Mouse (Mus musculus) ovary, adult 18-20 months (tissue): ENCODE data around the gene Zdhhc14.

ENCODE experiments used
- DNase-seq: peaks from one replicate; pipeline ENCODE4 v3.0.0; 2022; ENCODE audit warnings: low spot score, mixed read lengths

Zdhhc14 gene

DNA sequence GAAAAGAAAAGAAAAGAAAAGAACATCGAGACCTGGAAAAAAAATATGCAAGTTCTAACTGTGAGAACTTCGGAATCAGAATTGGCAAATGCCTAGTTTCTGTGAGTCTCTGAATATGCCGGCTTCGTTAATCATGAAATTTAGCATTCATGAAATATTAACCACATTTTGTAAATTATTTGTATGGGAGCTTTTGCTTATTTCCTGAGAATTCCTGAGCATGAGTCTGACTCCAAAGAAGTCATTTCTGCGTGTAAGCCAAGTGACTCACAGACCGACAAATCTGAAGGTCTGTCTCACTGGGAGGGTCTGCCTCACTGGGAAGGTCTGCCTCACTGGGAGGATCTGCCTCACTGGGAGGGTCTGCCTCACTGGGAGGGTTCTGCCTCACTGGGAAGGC lies 248.7 kb downstream of the Zdhhc14 start:
- DNase-seq = no peak

DNA sequence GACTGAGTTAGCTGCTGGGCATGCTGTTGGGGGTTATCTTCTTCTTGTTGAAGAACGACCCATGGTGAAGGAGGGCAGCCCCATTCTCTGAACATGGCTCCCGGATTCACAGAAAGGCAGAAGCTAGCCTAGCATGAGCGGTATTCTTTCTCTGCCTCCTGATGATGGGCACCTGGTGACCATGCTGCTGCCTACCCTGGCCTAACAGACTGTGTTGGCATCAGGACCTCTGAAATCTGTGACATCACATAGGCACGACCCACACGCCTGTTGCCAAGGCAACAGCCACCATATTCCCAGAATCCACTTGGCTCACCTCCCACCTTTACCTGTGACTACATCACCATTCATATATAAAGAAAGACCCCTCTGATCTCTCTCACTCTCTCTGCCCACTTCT lies 251.7 kb downstream of the Zdhhc14 start:
- DNase-seq = no peak

DNA sequence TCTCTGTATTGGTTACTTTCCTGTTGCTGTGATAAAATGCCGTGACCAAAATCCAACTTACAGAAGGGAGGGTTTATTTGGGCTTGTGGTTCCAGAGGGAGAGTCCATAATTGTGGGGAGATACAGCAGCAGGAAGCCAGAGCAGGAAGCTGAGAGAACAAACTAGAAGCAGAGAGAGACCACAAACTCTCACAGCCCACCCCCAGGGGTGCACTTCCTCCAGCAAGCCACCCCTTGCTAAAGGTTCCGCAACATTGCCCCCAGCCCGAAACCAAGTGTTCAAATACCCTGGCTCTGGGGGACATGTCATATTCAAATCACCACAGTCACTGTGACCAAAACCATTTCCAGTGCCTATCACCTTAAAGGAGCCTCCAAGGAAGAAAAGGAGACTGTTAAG lies 254.0 kb downstream of the Zdhhc14 start:
- no peak for DNase-seq

DNA sequence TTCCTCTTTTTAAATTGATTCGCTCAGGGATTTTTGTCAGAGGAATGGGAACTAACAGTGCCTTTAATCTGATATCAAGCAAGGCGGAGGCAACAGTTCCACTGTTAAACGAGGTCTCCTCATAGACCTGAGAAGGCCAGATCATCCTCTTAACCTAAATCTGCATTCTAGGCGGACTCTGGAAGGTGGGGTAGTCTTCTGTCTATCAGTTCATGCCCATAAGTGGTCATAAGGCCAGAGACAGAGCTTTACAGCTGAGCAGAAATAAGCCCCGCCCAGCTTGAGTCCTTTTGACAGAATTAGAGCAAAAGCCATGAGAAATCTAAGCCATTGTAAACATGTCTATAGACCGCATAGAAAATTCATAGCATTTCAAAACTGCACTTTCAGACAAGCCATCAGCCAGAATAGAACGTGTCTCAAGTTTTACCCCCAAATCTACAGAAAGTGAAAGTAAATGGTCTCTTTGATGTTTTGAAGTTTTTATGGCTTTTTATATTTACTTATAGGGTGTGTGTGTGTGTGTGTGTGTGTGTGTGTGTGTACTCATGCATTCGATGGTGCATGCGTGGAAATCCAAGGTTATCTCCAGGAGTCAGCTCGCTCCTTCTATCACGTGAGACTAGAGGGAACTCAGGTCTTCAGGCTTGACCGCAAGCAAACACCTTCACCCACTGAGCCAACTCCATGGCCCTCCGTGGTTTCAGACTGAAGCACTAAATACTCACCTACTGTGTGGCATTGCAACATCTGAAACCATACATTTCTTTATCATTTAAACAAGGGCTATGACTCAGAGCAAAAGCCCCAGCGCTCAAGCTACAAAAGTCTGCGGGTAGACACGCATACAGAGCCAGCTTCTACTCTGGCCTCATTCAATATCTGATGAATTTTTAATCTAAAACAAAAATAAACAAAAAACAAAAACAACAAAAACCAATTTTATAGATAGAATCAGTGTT lies 255.5 kb downstream of the Zdhhc14 start:
- DNase-seq = no peak

DNA sequence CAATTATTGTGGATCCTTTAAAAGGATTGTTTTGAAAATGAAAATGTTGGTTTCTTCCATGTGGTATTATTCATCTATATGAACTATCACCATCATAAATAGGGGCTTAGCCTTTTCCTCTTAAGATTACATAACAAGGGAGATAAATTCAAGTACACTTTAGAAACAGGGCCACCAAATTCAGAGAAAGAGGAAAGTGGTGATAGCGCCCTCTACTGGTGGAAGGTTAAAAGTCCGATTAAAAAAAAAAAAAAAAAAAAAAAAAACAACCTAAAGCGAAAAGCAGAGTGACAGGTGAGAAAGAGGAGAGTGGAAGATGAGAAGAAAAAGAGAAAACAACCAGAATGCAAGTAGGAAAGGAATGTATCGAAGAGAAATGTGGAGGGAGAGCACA lies 256.1 kb downstream of the Zdhhc14 start:
- no peak for DNase-seq

DNA sequence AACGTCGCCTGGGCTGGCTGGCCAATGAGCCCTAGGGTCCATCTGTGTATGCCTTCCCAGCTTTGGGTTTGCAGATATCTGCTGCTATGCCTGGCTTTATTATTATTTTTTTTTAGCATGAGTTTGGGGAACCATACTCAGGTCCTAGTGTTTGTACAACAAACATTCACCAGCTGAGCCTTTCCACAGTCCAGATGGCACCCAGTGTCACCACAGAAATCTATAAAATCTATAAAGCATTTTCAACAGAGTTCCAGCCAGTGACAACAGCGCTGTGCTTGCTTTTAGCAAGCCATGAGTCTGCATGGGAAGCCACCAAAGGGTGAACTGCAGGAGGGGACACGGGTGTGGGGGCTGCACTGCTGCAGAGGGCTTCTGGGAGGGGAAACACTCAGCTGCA lies 257.9 kb downstream of the Zdhhc14 start:
- DNase-seq = no peak

DNA sequence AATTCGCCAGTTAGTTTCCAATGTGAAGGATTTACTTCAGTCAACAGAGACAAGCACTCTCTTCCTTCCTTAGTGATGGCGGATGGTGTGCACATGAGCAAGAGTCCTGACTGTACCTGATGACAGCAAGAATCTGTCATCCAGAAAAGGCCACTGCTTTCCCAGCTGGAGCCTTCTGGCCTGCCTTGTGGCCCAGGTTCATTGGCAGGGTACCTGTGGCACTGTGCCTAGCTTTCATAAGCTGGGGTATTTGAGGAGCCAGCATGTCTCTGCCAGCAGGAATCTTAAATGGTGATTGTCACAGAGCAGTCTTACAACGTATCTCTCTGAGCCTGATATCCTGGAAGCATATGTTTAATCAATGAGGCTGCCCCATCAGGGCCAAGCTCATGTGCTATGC lies 258.7 kb downstream of the Zdhhc14 start:
- DNase-seq = no peak

DNA sequence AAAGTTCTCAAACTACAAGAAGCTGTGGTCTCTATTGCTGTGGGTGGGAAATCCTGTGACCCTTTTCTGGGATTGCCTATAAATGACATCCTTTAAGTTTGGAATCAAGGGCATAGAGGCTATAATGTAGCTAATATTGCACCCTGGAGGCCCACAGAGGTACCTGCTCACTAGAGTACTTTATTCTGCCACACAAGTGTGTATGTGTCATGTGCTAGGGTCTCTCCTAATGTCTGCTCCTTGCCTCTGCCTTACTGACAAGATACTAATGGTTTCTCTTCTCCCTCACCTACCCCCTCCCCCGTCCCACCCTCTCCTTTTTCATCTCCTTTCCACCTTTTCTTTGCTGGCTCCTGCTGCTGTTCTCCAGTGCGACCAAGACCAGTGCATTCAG lies 260.0 kb downstream of the Zdhhc14 start:
- no peak for DNase-seq

DNA sequence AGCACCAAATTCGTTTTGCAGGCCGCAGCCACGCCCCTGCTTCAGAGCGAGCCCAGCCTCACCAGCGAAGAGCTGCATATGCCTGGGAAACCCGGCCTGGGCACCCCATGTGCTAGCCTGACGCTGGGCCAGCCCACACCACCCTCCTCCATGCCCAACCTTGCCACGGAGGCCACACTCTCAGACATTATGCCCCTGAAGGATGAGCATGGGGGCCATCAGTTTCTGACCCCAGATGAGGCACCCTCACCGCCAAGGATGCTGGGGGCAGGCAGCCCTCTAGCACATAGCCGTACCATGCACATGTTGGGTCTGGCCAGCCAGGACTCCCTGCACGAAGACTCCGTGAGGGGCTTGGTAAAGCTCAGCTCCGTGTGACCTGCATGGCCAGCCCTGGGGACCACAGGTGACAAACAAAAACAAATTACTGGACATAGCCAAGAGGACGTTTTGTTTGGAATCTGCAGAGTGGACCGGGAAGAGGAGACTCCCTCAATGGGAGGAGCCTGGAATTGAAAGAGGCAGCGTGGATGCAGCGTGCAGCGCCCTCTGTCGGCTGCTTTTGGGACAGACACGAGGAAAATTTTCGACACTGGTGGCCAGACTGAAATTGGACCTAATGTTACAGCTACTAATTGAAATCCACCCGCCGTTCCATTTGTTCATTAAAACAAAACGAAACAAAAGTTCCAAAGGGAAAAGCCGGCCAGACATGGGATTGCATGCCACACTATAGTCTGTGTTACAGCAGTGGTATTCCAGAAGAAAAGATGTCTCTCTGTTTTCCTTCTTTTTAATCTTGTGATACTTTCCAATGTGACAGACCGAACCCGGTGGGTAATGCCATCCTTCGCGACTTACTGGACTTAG lies 260.6 kb downstream of the Zdhhc14 start:
- DNase-seq = peak; percentile 46

DNA sequence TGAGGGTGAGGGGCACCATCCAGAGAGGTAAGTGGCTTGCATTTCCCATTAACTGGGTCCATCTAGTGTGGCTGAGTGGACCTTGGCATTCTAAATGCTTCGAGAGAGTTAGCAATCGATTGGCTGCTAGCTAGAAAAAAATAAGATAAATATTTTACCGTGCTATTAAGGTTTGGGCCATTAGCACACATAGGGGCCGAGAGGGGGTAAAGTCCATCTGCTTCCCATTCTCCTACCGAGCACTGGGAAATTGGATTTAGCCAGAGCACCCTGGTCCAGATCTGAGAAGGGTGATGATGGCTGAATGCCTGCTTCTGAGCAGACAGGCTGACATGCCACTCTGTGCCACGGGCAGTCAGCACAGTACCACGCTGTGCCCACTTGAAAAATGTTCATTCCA lies 263.1 kb downstream of the Zdhhc14 start:
- DNase-seq = no peak

DNA sequence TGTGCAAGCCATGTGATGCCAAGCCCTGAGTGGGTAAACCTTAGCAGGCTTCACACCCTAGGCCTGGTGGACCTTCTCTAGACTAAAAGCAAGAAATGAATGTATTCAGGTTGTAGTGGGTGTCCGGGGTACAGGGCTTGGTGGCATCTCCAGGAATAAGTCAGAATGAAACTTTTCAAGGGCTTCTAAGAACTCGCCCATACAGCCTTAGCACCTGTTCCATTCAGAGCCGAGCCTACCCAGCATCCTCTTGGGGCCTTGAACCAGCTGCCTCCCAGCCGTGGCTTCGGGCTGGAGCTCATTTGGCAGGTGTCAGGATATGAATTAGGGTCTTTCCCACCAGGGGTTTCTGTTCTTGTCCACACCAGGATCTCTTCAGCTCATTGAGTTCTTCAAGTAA lies 263.7 kb downstream of the Zdhhc14 start:
- no peak for DNase-seq

DNA sequence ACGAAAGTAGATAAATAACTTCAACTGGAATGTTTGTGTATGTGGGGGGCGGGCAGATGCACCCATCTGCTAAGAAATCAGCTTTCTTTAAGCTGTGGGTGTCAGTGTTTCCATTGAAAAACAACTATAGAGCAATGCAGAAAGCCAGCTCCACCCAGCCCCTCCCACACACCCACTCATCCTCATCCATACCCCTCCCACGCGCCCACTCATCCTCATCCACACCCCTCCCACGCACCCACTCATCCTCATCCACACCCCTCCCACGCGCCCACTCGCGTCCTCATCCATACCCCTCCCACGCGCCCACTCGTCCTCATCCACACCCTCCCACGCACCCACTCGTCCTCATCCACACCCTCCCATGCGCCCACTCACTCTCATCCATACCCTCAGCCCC lies 264.5 kb downstream of the Zdhhc14 start:
- DNase-seq = no peak

DNA sequence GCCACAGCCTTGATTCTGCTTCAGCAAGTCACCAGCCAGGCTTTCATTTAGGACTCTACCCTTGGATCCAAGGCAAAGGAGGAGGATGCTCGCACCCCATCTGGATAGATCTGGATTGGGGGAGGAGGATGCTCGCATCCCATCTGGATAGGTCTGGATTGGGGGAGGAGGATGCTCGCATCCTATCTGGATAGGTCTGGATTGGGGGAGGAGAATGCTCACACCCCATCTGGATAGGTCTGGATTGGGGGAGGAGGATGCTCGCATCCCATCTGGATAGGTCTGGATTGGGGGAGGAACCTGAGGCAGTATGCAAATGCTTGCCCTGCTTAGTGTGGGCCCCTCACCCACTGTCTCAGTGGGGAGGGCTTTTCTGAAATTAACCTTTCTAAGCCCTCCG lies 271.4 kb downstream of the Zdhhc14 start:
- no peak for DNase-seq

DNA sequence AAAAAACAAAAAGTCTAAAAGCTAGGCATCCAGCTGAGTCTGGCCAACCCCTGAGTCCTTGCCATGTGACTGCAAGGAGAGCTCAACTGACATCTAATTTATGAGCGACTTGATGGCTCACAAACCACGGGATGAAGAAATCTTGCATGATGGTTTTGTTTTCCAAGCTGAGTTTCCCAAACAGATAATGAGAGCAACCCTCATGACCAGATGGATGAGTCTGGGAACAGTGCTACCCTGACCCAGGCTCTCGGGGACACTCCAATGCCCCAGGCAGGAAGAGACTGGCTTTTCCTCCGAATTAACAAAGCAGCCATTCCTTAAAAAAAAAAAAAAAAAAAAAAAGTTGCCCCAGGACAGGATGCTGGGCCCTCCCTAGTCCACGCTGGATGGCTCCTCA lies 271.9 kb downstream of the Zdhhc14 start:
- DNase-seq = no peak

DNA sequence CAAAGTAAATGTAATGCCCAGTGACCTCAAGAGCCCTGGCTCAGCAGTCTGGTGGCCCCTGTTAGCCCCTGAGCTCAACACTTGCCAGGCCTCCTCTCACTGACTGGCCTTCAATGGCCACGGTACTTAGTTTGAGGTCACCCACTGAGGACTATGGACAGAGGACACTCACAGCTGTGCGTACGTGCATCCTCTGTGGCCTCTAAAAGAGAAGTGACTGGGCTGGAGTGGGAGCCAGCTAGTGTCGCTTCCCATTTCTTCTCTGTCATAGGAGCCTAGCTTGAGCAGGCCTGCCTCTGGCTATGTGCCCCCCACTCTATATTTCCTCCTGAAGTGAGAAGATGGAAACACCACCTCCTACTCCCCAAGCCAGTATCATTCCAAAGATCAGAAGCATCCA lies 273.4 kb downstream of the Zdhhc14 start:
- DNase-seq = no peak

DNA sequence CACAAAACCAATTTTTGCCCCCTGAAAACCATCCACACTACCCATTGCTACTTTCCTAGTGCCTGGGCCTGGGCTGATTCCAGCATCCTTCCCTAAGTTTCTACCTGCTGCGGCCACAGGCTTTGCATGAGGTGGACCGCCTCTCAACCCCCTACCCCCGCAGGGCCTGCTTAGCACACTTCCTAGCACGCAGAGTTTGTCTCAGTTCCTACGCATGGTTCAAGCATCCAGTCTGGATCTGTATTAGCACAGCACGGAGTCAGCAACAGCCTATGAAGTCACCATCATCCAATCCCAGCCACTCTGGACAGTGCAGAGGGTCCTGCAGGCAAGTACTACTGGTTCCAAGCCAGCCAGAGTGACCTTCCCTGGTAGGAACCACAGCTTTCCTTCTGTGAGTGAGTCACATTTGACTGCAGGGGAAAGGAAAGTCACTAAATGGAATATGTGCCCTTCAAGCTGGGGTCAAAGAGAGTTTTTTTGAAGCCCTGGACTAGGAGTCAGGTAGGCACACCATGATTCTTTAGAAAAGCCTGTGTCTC lies 275.9 kb downstream of the Zdhhc14 start:
- no peak for DNase-seq

DNA sequence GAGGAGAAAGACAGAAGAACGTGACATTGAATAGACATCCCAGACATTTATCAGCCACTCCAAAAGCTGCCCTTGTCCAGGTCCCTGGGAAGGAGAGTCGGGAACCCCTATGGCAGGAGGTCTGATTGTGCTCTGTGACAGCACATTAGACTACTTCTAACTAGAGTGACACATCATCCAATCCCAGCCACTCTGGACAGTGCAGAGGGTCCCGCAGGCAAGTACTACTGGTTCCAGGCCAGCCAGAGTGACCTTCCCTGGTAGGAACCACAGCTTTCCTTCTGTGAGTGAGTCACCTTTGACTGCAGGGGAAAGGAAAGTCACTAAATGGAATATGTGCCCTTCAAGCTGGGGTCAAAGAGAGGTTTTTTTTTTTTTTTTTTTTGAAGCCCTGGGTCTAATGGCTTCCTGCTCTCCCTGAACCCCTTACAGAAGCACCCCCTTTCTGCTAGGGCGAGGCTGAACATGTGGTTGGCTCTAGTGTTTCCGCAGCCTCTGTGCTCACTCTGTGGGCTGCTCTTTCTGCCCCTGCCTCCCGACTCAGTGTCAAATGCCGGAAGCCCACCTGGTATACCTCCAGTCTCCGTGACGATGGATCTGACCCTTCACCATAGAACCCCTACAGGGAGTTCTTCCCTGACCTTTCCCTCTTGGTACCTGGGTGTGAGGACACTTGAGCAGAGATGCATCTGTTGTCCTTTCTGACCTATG lies 276.6 kb downstream of the Zdhhc14 start:
- DNase-seq = no peak

DNA sequence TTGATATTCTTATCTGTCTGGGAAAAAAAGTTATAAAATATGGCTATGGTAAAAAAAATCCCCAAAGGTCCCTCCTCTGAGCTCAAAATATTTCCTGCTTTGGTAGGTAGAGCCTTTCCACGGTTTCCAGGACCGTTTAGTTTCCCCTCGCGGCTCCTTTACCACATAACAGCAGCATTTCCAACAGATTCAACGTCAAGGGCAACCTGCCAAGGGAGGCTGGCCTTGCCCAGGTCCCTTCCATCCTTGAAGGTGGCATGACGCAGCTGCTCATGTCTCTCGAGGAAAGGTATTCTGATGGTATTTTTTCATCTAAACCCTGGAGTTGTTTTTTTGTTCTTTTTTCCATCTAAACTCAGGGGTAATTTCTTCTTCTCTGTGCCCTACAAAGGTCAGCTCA lies 277.4 kb downstream of the Zdhhc14 start:
- DNase-seq = peak; percentile 42

DNA sequence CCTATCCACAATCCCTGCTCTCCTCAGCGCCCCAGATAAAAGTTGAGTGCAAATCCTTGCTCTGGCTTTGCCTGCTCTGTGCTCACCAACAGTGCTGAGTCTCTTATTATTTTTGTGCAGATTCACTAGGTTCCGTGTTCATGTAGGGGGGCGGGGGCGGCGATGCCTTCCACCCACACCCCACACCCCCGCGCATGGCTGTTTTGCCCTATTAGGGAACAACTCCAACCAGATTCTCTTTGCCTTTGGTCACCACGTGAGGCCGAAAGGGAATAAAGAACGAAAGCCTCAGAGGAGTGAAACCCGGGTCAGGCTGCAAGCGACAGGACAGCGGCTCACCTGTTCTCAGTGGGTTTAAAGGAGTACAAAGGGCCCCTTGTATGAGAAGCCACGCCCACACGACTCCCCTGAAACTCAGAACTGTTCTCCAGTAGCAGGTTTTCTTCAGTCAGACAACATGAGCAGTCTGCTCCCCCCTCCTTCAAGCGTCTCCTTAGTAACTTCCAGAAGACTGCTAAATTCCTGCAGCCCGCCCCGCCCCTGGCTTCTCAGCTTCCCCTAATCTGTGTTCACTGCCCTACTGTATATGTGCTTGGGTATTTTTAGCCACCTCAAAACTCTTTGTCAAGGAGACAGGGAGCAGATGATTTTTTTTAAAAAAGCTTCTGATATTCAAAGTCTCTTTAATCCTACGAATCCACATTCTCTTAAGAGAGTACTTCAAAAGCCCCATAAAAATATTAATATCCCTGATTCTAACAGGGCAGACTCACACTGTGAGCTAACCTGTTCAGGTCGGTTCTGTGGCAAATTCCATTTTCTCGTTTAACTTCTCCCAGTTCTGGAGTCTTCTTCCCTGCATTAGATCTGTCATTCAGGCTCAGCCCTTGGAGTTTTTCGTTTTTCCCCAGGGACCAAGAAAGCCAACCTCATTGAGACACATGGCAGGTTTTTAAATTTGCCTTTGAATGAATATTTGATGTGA lies 278.2 kb downstream of the Zdhhc14 start:
- peak; percentile 55 for DNase-seq

DNA sequence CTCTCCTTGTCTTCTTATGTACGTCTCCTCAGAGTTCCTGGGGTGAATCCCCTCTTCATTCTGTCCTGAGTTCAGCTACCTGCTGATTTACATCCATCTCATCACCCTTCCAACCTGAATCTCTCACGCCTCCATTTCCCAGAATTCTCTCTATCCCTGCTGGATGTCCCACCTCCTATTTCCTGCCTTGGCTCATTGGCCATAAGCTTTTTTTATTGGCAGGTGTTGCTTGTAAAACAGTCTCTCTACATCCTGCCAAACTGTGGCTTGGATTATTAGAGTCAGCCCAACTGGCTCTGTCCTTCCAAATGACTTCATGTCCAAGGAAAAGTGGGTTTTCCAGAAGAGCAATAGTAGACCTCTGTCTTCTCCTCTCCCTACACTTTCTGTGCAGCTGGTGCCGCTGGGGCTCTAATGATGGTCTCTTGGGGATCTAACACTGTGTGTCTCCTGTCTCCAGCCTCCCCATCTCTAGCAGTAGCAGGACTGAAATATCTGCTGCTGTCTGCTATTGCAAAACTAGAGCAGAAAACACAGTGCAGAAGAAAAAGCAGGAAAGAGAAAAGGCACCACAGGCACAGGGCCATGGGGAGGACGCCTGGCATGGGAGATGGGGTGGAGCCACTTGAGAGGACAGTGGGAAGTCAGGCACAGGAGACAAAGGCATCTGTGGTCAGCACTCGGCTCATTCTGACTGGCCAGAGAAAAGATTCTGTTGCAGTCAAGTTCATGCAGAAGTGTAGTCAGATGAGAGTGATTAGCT lies 288.0 kb downstream of the Zdhhc14 start:
- DNase-seq = no peak
